Mouse (Mus musculus): Measurements from ENCODE around the gene Ndufa7. TPM values are rescaled to one million over a fixed set of nuclear protein-coding genes. Genes with fewer than 3 reads are reported as not detected.

Ndufa7 gene
- 100 to 1,000 TPM; 123 to 158 TPM for total RNA-seq (2023)

GRCm38 (mm10) chr17:33824084-33824996, at the start of gene Ndufa7, which contains the start of gene Rps28:
TSS of gene Ndufa7 (plus strand) at chr17:33824572.
TSS of gene Rps28 (minus strand) at chr17:33824562.

GRCm38 (mm10) chr17:33781124-33781977, 43.0 kb upstream of the Ndufa7 start, which contains the start of gene Angptl4:
TSS of gene Angptl4 (minus strand) at chr17:33781830.

DNA sequence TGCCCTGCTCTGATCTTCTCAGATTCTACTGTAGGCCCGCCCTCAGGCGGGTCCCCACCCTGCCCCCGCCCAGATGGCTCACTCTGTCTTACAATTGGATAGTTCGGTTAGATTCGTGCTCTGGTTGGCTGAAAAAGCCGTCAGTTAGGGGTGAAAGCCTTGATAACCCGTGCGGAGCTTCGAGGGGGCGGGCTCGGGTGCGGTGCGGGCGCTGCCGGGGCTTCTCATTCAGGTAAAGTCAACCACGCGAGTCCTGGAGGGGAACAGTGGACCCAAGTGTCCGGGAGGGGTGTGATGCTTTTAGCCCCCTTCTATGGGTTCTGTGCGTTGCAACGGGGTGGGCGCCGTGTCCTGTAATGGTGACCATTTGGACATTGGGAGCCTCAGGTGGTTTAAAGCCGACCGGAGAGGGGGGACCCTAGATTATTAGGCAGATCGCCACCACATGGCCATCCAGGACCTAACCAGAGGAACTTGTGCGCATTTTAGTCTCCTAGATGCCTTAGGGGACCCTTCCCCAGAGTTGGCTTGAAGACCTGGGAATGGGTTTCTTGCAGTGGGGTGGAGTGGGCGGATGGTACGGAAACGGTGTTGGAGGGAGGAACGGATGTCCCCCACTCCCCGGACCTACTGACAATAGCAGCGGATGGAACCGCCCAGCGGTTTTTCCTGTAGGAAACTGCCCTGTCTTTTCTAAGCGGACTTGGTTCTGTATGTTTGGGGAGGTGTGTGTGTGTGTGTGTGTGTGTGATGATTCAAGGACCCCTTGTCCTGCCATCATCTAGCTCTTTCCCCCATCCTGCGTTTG, 13.8 kb upstream of the Ndufa7 start, which contains the start of gene Kank3:
Gene Kank3 (plus strand): TSS at position 186 of the 808 bp plus-strand sequence.

GRCm38 (mm10) chr17:33842966-33843795, 18.8 kb downstream of the Ndufa7 start, which contains the start of gene Cd320:
TSS of gene Cd320 (plus strand) at chr17:33843091.

GRCm38 (mm10) chr17:33873537-33873936, 49.2 kb downstream of the Ndufa7 start, which contains the start of gene Gm7029:
TSS of gene Gm7029 (plus strand) at chr17:33873837.

Other genes starting within 250 kb of the Ndufa7 start
- gene Zfp414, start 195.5 kb upstream of the Ndufa7 start, total RNA-seq (2023), result 10 to 100 TPM; 49.5 to 51.0 TPM
- 10 to 100 TPM; 28.9 to 42.0 TPM for gene Pram1, start 186.5 kb upstream of the Ndufa7 start, total RNA-seq (2023)
- 100 to 1,000 TPM; 235 to 317 TPM for gene Hnrnpm, start 137.7 kb upstream of the Ndufa7 start, total RNA-seq (2023)
- 10 to 100 TPM; 56.4 to 61.5 TPM for gene March2, start 105.9 kb upstream of the Ndufa7 start, total RNA-seq (2023)
- gene Rab11b, start 64.0 kb upstream of the Ndufa7 start, total RNA-seq (2023), result 100 to 1,000 TPM; 210 to 222 TPM
- 1 to 10 TPM; 5.3 to 7.1 TPM for gene Angptl4, start 42.7 kb upstream of the Ndufa7 start, total RNA-seq (2023)
- 10 to 100 TPM; 17.2 to 17.8 TPM for gene Kank3, start 14.1 kb upstream of the Ndufa7 start, total RNA-seq (2023)
- 1,000 to 10,000 TPM; 2,442 to 2,474 TPM for gene Rps28, start within 50 bp of the Ndufa7 start, total RNA-seq (2023)
- 1 to 10 TPM; 1.8 to 2.6 TPM for gene Cd320, start 18.5 kb downstream of the Ndufa7 start, total RNA-seq (2023)
- not detected for gene Gm7029, start 49.3 kb downstream of the Ndufa7 start, total RNA-seq (2023)
- 1 to 10 TPM; 1.1 to 2.9 TPM for gene Kifc1, start 66.1 kb downstream of the Ndufa7 start, total RNA-seq (2023)
- 1 to 10 TPM in 1 of 2 experiments, not detected in 1; 4.0 TPM for gene Platr17, start 80.6 kb downstream of the Ndufa7 start, total RNA-seq (2023)
- 10 to 100 TPM; 74.9 to 76.2 TPM for gene Daxx, start 84.8 kb downstream of the Ndufa7 start, total RNA-seq (2023)
- gene Tapbp, start 91.3 kb downstream of the Ndufa7 start, total RNA-seq (2023), result 100 to 1,000 TPM; 399 to 458 TPM
- gene Zbtb22, start 91.3 kb downstream of the Ndufa7 start, total RNA-seq (2023), result 10 to 100 TPM; 32.1 to 39.3 TPM
- gene Rgl2, start 105.0 kb downstream of the Ndufa7 start, total RNA-seq (2023), result 100 to 1,000 TPM; 186 to 207 TPM
- 10 to 100 TPM; 51.6 to 71.3 TPM for gene Pfdn6, start 115.8 kb downstream of the Ndufa7 start, total RNA-seq (2023)
- gene Wdr46, start 116.1 kb downstream of the Ndufa7 start, total RNA-seq (2023), result 10 to 100 TPM; 30.5 to 34.8 TPM
- 10 to 100 TPM; 14.7 to 17.3 TPM for gene B3galt4, start 126.9 kb downstream of the Ndufa7 start, total RNA-seq (2023)
- gene Vps52, start 131.2 kb downstream of the Ndufa7 start, total RNA-seq (2023), result 10 to 100 TPM; 48.0 to 57.5 TPM
- 100 to 1,000 TPM; 791 to 877 TPM for gene Rps18, start 131.4 kb downstream of the Ndufa7 start, total RNA-seq (2023)
- 1,000 to 10,000 TPM; 3,154 to 3,159 TPM for gene H2-K1, start 175.8 kb downstream of the Ndufa7 start, total RNA-seq (2023)
- gene Ring1, start 200.1 kb downstream of the Ndufa7 start, total RNA-seq (2023), result 10 to 100 TPM; 31.1 to 31.8 TPM
- 10 to 100 TPM; 58.7 to 60.7 TPM for gene H2-Ke6, start 203.5 kb downstream of the Ndufa7 start, total RNA-seq (2023)
- 100 to 1,000 TPM; 102 to 104 TPM for gene Slc39a7, start 207.1 kb downstream of the Ndufa7 start, total RNA-seq (2023)
- gene Rxrb, start 207.2 kb downstream of the Ndufa7 start, total RNA-seq (2023), result 100 to 1,000 TPM; 100 to 103 TPM
- 1 to 10 TPM; 3.1 to 6.2 TPM for gene Col11a2, start 214.9 kb downstream of the Ndufa7 start, total RNA-seq (2023)

Measured in monocyte, adult 59 days (primary cell).